Mouse (Mus musculus): ENCODE measurements around the gene Retn. TPM values are rescaled to one million over a fixed set of nuclear protein-coding genes. Genes with fewer than 3 reads are reported as not detected.

Gene Retn
- polyA plus RNA-seq, 1 experiment from 2014 or later: 0.24 TPM

DNA sequence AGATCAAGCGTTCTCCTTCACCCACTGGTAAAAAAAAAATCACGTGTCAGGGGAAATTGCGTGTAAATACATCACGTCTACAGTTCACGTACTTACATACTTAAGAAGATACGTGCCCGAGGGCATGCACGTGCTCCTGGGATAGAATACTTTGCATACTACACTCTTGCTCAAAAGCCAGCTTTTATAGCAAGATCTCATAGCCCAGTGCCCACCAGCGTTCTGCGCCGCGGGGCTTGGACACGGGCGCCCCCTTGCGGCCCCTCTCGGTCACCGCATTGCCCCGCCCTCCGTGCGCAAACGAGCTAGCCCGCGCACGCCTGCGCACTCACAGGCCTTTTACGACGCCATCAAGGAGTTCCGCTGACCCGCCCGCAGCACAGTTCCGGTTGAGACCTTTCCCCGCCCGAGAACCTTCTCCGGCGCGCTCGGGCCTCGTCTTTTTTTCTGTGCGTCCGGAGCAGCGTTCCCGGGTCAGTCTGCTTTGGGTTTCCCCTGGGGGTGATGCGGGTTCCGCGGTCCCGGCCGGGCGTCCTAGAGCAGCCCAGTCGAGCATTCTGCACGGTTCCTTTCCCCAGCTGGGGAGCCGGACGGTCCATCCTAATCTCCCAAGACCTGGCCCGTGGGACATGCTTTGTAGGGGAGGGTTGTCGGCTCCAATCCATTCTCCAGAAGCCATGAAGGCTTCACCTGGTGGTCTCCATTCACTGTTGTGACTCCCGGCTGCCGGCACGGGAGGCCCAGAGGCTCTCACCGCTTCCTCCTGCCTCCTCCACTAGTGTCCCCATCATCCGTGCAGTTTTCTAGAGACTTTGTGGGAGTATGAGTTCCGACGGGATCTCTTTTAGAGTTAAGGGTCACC lies 20.8 kb downstream of the Retn start, which contains the start of gene Trappc5:
Trappc5 (plus strand) TSS at position 169 of the 862 bp plus-strand sequence.
- DNase-seq (ENCODE audit: low read depth, low spot score): peak; percentile 60
- peak; percentile 74 for ATAC-seq
- no peaks in the 10 kb centered on the region for H3K27me3 ChIP-seq
- ChIA-PET POLR2A (interaction anchor here (0.8 kb wide), 1 partner anchor 56 kb away, joined by 3 read pairs; no protein-coding TSS in a partner anchor), CTCF (interaction anchor here (0.8 to 3.4 kb wide), 12 partner anchors 17 to 646 kb away, joined by 3 to 20 read pairs (median 4); partner anchors contain the start of genes Pnpla6 and Stxbp2)
- TF ChIP-seq CTCF (IDR thresholded peaks at IDR 0.05): peak; percentile 100
- in situ Hi-C loops (cut with MboI; ENCODE audit: low pct_unique_long_range_greater_than_20kb): loop anchor here (5.0 to 10.0 kb wide), 3 partner anchors 209 to 322 kb away; partner anchors contain the start of genes A430078G23Rik and Pex11g

DNA sequence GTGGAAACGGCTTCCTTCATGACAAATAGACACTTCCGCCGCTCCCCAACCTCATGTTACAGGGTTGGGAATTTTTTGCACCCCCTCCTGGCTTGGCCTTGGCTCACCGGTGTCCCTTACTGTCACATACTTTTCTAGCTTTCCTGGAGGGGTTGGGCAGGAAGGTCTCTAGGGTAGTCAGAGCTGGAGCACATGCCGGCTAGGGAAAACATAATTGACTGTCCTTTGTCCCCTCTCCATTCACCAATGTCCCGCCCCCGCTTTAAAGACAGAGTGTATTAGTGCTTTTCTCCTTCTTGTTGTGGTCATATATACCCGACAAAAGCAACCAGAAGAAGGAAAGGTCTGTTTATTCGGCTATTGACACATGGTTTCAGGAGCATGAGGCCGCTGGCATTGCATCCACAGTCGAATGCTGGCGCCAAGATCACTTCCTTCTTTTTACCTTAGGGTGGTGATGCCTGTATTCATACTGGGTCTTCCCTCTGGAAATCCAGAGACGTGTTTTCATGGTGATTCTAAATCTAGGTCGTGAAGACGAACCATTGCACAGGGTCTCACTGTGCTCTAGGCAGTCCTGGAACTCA lies 21.5 kb downstream of the Retn start:
- ChIA-PET POLR2A (no interaction called here), CTCF (interaction anchor here (1.2 to 3.4 kb wide), 3 partner anchors 48 to 209 kb away, joined by 3 to 20 read pairs (median 19); no protein-coding TSS in a partner anchor)
- ATAC-seq (peak; percentile 13), DNase-seq (ENCODE audit: low read depth, low spot score) (no peak)
- in situ Hi-C loops (cut with MboI; ENCODE audit: low pct_unique_long_range_greater_than_20kb): loop anchor here (5.0 to 10.0 kb wide), 3 partner anchors 210 to 322 kb away; partner anchors contain the start of genes A430078G23Rik and Pex11g
- TF ChIP-seq CTCF (IDR thresholded peaks at IDR 0.05): no peak
- no peaks in the 10 kb centered on the region for H3K27me3 ChIP-seq

DNA sequence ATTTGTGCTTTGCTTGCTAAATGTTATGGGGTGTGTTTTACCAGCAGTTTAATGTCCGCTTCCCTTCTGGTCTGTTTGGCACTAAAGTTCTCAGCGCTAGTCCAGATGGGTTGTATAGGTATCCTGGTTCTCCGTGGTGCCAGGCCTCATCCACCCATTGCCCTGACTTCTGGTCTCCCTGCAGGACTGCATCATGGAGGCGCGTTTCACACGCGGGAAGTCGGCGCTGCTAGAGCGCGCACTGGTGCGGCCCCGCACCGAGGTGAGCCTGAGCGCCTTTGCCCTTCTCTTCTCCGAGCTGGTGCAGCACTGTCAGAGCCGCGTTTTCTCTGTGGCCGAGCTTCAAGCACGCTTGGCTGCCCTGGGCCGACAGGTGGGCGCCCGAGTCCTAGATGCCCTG lies 23.3 kb downstream of the Retn start:
- CTCF ChIA-PET: no interaction called here
- no peaks in the 10 kb centered on the region for H3K27me3 ChIP-seq
- no peak for ATAC-seq
- in situ Hi-C loops (cut with MboI; ENCODE audit: low pct_unique_long_range_greater_than_20kb): loop anchor here (5.0 to 10.0 kb wide), 3 partner anchors 212 to 324 kb away; partner anchors contain the start of genes A430078G23Rik and Pex11g
- TF ChIP-seq CTCF (IDR thresholded peaks at IDR 0.05): no peak
- POLR2A ChIA-PET: no interaction called here
- DNase-seq (ENCODE audit: low read depth, low spot score): no peak

DNA sequence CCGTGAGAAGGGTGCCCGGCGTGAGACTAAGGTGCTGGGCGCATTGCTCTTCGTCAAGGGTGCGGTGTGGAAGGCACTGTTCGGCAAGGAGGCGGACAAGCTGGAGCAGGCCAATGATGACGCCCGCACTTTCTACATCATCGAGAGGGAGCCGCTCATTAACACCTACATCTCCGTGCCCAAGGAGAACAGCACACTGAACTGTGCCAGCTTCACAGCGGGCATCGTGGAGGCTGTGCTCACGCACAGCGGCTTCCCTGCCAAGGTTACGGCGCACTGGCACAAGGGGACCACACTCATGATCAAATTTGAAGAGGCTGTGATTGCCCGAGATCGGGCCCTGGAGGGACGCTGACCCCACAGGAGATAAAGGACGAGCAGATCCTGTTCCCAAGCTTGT lies 23.7 kb downstream of the Retn start:
- H3K27me3 ChIP-seq: no peaks in the 10 kb centered on the region
- in situ Hi-C loops (cut with MboI; ENCODE audit: low pct_unique_long_range_greater_than_20kb): loop anchor here (5.0 to 10.0 kb wide), 3 partner anchors 212 to 324 kb away; partner anchors contain the start of genes A430078G23Rik and Pex11g
- ChIA-PET CTCF (no interaction called here), POLR2A (no interaction called here)
- no peak for TF ChIP-seq CTCF (IDR thresholded peaks at IDR 0.05)
- DNase-seq (ENCODE audit: low read depth, low spot score) (no peak), ATAC-seq (no peak)

DNA sequence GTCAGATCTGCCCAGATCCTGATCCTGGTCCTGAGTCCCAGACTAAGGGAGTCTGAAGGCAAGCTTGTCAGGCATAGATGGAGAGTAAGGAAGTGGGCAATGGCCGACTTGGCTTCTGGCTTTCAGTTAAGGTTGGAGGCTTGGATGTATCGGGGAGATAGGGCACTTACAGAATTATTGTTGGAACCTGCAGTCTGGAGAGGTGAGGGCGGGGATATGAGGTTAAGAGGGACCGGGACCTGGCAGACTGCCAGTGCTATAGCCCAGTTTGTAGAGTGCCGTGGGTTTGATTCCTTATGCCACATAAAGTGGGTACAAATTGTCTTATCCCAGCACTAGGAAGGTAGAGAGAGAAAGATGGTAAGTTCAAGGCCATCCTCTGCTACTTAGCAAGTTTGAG lies 24.1 kb downstream of the Retn start:
- TF ChIP-seq CTCF (IDR thresholded peaks at IDR 0.05): no peak
- in situ Hi-C loops (cut with MboI; ENCODE audit: low pct_unique_long_range_greater_than_20kb): loop anchor here (5.0 to 10.0 kb wide), 3 partner anchors 212 to 325 kb away; partner anchors contain the start of genes A430078G23Rik and Pex11g

DNA sequence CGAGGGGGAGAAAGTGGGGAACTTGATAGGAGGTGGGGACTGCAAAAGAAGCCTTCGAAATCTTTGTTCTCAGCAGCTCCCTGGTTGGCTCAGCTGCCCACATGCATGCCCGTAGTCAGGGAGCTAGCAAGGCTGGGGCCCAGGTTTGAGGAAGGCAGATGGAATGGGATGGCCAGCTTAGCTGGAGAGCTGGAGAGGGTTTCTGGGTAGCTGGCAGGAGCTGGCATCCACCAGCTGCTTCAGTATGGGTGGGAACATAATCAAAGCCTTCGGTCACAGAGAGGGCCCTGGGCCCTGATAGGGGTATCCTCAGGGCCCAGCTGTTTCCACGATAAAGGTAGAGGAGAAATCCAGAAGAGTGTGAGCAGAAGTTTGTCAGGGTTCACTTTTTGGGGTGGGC lies 26.9 kb downstream of the Retn start:
- no peak for TF ChIP-seq CTCF (IDR thresholded peaks at IDR 0.05)
- in situ Hi-C loops (cut with MboI; ENCODE audit: low pct_unique_long_range_greater_than_20kb): no loop called here
- no peaks in the 10 kb centered on the region for H3K27me3 ChIP-seq
- ChIA-PET CTCF (no interaction called here), POLR2A (no interaction called here)
- DNase-seq (ENCODE audit: low read depth, low spot score): no peak
- ATAC-seq: no peak

More for the DNA sequence above, 24.1 kb downstream of the Retn start:
- ChIA-PET POLR2A (no interaction called here), CTCF (no interaction called here)
- DNase-seq (ENCODE audit: low read depth, low spot score) (no peak), ATAC-seq (no peak)
- H3K27me3 ChIP-seq: no peaks in the 10 kb centered on the region

DNA sequence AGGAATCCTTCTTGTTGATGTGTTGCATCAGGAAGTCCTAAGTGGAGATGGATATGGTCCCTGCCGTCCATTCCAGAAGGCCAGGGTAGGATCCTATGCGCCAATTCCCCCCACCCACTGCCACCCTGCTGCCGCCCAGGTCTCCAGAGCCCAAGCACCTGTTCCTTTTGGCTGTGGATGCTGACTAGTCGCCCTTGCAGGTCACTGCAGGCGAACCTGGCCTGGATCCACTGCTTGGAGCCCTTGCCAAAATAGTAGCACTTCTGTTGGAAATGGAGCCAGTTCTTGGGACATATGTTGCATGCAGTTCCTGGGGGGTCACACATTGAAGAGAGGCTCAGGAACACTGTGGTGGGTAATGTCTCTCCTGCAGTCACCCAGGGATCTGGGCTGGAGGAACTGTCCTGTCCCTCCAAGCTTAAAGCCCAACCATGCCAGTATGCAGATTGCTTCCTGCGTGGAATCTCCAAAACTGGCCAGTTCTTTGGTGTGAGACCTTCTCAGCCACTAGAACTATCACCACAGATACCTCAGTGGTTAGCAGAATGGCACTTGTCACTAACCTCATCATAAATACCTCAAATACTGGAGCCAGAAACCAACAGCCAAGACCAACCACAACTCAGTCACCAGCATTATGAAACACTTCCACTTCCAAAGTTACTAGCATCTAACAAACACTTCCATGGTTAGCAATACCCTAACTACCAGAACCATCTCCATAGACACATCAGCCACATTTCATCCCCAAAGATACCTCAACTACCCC lies 28.0 kb downstream of the Retn start:
- peaks cover under 1% of the 10 kb centered on the region for H3K27me3 ChIP-seq
- in situ Hi-C loops (cut with MboI; ENCODE audit: low pct_unique_long_range_greater_than_20kb): no loop called here
- no peak for TF ChIP-seq CTCF (IDR thresholded peaks at IDR 0.05)
- ATAC-seq: no peak
- DNase-seq (ENCODE audit: low read depth, low spot score): no peak
- ChIA-PET POLR2A (no interaction called here), CTCF (no interaction called here)

DNA sequence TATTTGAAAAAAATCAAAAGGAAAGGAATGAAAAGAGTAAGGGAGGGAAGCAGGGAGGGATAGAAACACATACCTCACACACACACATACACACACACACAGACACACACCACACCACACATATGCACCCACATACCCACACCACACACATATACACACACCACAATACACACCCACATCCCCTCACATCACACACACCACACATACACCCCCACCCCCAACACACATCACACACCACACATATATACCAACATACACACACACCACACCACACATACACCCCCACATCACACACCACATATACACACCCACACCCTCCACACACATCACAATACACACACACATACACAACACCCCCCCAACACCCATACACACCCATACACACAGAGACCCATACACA lies 29.0 kb downstream of the Retn start:
- no peak for ATAC-seq
- in situ Hi-C loops (cut with MboI; ENCODE audit: low pct_unique_long_range_greater_than_20kb): no loop called here
- DNase-seq (ENCODE audit: low read depth, low spot score): no peak
- ChIA-PET CTCF (no interaction called here), POLR2A (no interaction called here)
- no peak for TF ChIP-seq CTCF (IDR thresholded peaks at IDR 0.05)
- peaks cover 10% of the 10 kb centered on the region for H3K27me3 ChIP-seq

DNA sequence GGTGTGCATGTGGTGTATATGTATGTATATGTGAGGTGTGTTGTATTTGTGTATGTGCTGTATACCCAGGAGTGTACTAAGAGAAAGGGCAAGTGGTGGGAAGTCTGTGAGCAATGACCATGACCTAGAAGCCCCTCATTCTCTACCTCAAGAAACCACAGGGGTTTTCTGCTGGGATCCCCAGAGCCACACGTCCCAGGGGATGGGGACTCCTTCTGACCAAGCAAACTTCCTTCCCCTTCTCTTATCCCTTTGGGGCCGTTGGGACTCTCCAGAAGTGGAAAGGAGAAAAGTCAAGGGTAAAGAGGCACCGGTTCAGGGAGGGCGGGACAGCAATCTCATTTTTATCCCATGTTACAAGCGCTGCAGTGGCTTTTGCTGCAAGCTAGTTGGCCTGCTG lies 29.9 kb downstream of the Retn start:
- CTCF ChIA-PET: no interaction called here
- TF ChIP-seq CTCF (IDR thresholded peaks at IDR 0.05): no peak
- H3K27me3 ChIP-seq: peaks cover 17% of the 10 kb centered on the region
- no peak for DNase-seq (ENCODE audit: low read depth, low spot score)
- no peak for ATAC-seq
- POLR2A ChIA-PET: no interaction called here
- in situ Hi-C loops (cut with MboI; ENCODE audit: low pct_unique_long_range_greater_than_20kb): no loop called here

DNA sequence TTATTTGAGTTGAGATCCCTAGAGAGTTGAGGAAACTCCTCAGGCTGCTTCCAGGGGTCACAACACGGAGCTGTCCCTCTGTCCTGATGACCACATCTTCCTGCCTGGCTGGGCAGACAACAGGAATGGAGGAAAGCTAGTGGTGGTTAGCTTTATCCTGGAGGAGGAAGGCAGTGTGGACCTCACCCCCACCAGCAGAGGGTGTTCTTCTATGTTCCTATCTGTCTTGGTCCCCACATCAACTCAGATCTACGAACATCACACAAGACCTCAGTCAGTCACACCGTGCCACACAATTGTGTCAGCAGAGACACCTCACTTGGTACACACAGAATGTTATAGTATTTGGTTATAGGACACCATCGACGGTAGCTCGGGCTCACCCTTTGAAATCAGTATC lies 32.0 kb downstream of the Retn start:
- DNase-seq (ENCODE audit: low read depth, low spot score) (no peak), ATAC-seq (no peak)
- POLR2A ChIA-PET: interaction anchor here (0.8 kb wide), 1 partner anchor 17 kb away, joined by 3 read pairs; no protein-coding TSS in a partner anchor
- in situ Hi-C loops (cut with MboI; ENCODE audit: low pct_unique_long_range_greater_than_20kb): no loop called here
- H3K27me3 ChIP-seq: peaks cover 17% of the 10 kb centered on the region
- CTCF ChIA-PET: no interaction called here
- TF ChIP-seq CTCF (IDR thresholded peaks at IDR 0.05): no peak

All from Patski (cell line).